Comparison of ENCODE assay signal across 27 mouse cellular contexts in the genomic region with DNA sequence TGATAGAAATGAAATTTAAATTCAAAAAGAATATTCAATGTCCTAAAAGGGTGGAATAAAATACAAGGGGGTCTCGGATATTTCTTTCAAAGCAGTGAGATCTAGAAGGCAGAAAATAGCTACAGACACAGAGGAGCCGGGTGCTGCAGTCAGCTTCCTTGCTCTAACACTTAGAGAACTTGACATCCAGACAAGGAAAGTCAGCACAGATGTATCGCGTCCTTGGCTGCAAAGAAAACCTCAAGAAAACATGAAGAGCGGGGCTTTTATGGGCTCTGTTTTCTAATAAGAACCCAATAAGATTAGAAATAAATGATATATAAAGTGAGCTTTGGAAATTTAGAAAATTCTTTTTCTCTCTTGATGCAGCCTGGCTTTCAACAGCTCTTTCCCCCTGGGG.
"Had no signal": no experiment of that assay in that cellular context is flagged by ENCODE, and none has a peak within 500 bp of the region (broad histone marks: within the 10 kb centered on the region; RNA-seq: fewer than 3 reads in every experiment).

No protein-coding gene starts in this region.

- H3K36me3 ChIP-seq: embryonic facial prominence, embryonic 10.5 days; embryonic facial prominence, embryonic 12.5 days; embryonic facial prominence, embryonic 13.5 days; embryonic facial prominence, embryonic 15.5 days; forebrain, embryonic 10.5 days; forebrain, embryonic 12.5 days; forebrain, embryonic 15.5 days had no signal

- H3K4me2 ChIP-seq: embryonic facial prominence, embryonic 12.5 days; embryonic facial prominence, embryonic 13.5 days; embryonic facial prominence, embryonic 15.5 days; forebrain, embryonic 12.5 days; forebrain, embryonic 13.5 days; forebrain, embryonic 15.5 days had no signal

- H3K27me3 ChIP-seq: embryonic facial prominence, embryonic 12.5 days; embryonic facial prominence, embryonic 13.5 days; embryonic facial prominence, embryonic 15.5 days; forebrain, embryonic 12.5 days; forebrain, embryonic 13.5 days; forebrain, embryonic 15.5 days had no signal

- ATAC-seq: forebrain, embryonic 13.5 days; forebrain, embryonic 14.5 days; forebrain, embryonic 15.5 days; forebrain, embryonic 16.5 days; forebrain, postnatal 0 days had no signal

- H3K4me3 ChIP-seq: embryonic facial prominence, embryonic 10.5 days; embryonic facial prominence, embryonic 12.5 days; embryonic facial prominence, embryonic 13.5 days; embryonic facial prominence, embryonic 15.5 days; erythroblast, embryonic 14.5 days; forebrain, embryonic 10.5 days; forebrain, embryonic 12.5 days; forebrain, embryonic 13.5 days; forebrain, embryonic 15.5 days; gastrocnemius, adult 2 months had no signal

- H3K9ac ChIP-seq: embryonic facial prominence, embryonic 12.5 days; embryonic facial prominence, embryonic 13.5 days; embryonic facial prominence, embryonic 15.5 days; forebrain, embryonic 12.5 days; forebrain, embryonic 13.5 days; forebrain, embryonic 15.5 days; forebrain, postnatal 0 days had no signal

- H3K4me1 ChIP-seq: embryonic facial prominence, embryonic 10.5 days; embryonic facial prominence, embryonic 12.5 days; embryonic facial prominence, embryonic 13.5 days; embryonic facial prominence, embryonic 15.5 days; forebrain, embryonic 10.5 days; forebrain, embryonic 12.5 days; forebrain, embryonic 13.5 days; forebrain, embryonic 15.5 days had no signal

- H3K9me3 ChIP-seq: embryonic facial prominence, embryonic 10.5 days; embryonic facial prominence, embryonic 12.5 days; embryonic facial prominence, embryonic 13.5 days; embryonic facial prominence, embryonic 15.5 days; forebrain, embryonic 10.5 days; forebrain, embryonic 12.5 days; forebrain, embryonic 13.5 days; forebrain, embryonic 15.5 days had no signal

- DNase-seq: cerebellum, adult 18-20 months; cerebellum, adult 2 months; cerebellum, adult 8-10 months; cerebellum, adult 9-10 months; cerebellum, adult 9-11 months; cerebellum, postnatal 10 days; cerebellum, postnatal 14 days; cerebellum, postnatal 25 days; cerebellum, postnatal 36 days; embryo, embryonic 11 days; forebrain, postnatal 0 days; gastrocnemius, adult 2 months; gastrocnemius, postnatal 10 days; gastrocnemius, postnatal 14 days; gastrocnemius, postnatal 25 days; gastrocnemius, postnatal 36 days had no signal

- H3K27ac ChIP-seq: embryonic facial prominence, embryonic 10.5 days; embryonic facial prominence, embryonic 12.5 days; embryonic facial prominence, embryonic 13.5 days; embryonic facial prominence, embryonic 15.5 days; forebrain, embryonic 10.5 days; forebrain, embryonic 12.5 days; forebrain, embryonic 13.5 days; forebrain, embryonic 15.5 days; gastrocnemius, adult 2 months had no signal
